In the genomic region with DNA sequence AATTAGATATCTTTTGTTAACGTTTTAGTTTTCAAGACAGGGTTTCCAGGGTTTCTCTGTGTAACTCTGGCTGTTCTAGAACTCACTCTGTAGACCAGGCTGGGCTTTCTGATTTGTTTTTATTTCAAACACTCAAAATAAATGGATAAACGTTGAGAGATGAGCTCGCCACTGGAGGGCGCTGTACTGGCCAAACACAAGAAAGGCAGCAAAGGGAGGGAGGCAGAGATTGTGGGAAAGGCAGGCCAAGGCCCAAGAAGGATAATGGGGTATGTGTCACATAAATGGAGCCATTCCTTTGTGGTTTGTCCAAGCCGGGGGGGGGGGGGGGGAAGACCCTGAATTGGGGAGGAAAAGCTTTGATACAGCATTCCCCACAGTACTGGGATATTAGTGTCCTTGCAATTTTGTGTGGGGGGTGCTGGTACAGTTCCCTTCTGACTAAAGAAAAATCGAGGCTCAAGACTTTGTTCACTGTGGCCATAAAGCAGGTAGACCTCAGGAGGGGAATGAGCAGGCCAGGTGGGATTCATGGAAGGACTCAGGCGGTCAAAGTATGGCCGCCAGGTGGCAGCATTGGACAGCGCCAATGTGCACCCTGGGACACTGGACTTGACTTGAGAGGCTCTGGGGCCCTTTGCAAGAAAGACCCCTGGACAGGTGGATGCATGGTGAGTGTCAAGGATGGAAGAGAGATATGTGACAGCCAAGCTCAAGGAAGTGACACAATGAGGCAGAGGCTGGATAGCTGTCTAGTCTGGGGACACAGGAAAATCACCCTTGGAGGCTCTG, we compare ENCODE assay signal across 8 mouse cellular contexts.
DNase-seq lines count a peak whose midpoint lies in the region; ATAC-seq and TF ChIP-seq lines count a peak whose summit lies in the region.

No protein-coding gene starts in this region.

- TF ChIP-seq POLR2A in spleen, adult 2 months (IDR thresholded peaks at IDR 0.05; ENCODE audit: low read depth, low read length) = no peak

- H3K4me2 ChIP-seq in forebrain, embryonic 15.5 days (replicated peaks) = no peak overlapping the region

- no peaks in the 10 kb centered on the region for H3K36me3 ChIP-seq in forebrain, embryonic 15.5 days
- H3K36me3 ChIP-seq in spleen, adult 2 months (ENCODE audit: control insufficient read depth, insufficient read depth, low read length) = no peaks in the 10 kb centered on the region

- no peak overlapping the region for H3K4me3 ChIP-seq in forebrain, embryonic 15.5 days
- H3K4me3 ChIP-seq in spleen, adult 2 months (ENCODE audit: extremely low read depth, insufficient read depth, insufficient read length) = no peak overlapping the region

- peak; percentile 78 for DNase-seq in R1 (ENCODE audit: low read depth, low spot score)
- DNase-seq in cerebellum, adult 18-20 months = peak; percentile 69 to 88
- peak; percentile 88 for DNase-seq in heart, postnatal 4 days
- DNase-seq in layer of hippocampus, postnatal 10 days (ENCODE audit: low spot score in 2 of 2) = peak; percentile 73 to 80
- peak; percentile 89 for DNase-seq in lung, postnatal 36 days
- DNase-seq in spleen, adult 2 months (ENCODE audit: low read depth in 1 of 2, low spot score in 2 of 2) = peak; percentile 0 to 17

- H3K9ac ChIP-seq in forebrain, embryonic 15.5 days (replicated peaks) = no peak overlapping the region

- 12% methylated on average over 9 of the region's 9 CpGs for WGBS in forebrain, embryonic 15.5 days
- 12% methylated on average over 9 of the region's 9 CpGs for WGBS in spleen, adult 2 months

- TF ChIP-seq CTCF in spleen, adult 2 months (IDR thresholded peaks at IDR 0.05; ENCODE audit: extremely low read depth, insufficient read depth, insufficient read length, insufficient replicate concordance) = peak; percentile 67

- no peaks in the 10 kb centered on the region for H3K27me3 ChIP-seq in forebrain, embryonic 15.5 days
- H3K27me3 ChIP-seq in spleen, adult 2 months (ENCODE audit: control insufficient read depth, insufficient read depth, low read length) = no peaks in the 10 kb centered on the region

- H3K27ac ChIP-seq in forebrain, embryonic 15.5 days (replicated peaks) = no peak overlapping the region
- no peak overlapping the region for H3K27ac ChIP-seq in spleen, adult 2 months (ENCODE audit: insufficient read depth, low read length)

- H3K9me3 ChIP-seq in forebrain, embryonic 15.5 days = no peaks in the 10 kb centered on the region

- H3K4me1 ChIP-seq in forebrain, embryonic 15.5 days = no peaks in the 10 kb centered on the region
- no peaks in the 10 kb centered on the region for H3K4me1 ChIP-seq in spleen, adult 2 months (ENCODE audit: control insufficient read depth, insufficient read depth, insufficient read length)

- peak; percentile 57; the same call in 1 of the 2 replicates for ATAC-seq in forebrain, embryonic 15.5 days (replicated peaks)
- ATAC-seq in inflammation-experienced regulatory T-cells, adult 6 months = no peak

Comparison
In these comparisons a context has a peak if more than half of its experiments do, and no peak if none do; other contexts are left out.
1. DNase-seq: peak in every context shown above with its lines; median percentile 89 in lung, postnatal 36 days; 88 in heart, postnatal 4 days; 78 in cerebellum, adult 18-20 months; 78 in R1; 76 in layer of hippocampus, postnatal 10 days; 8 in spleen, adult 2 months.